Mouse (Mus musculus) midbrain, embryonic 16.5 days (tissue): Measurements from ENCODE around the gene Susd1. TPM values are rescaled to one million over a fixed set of nuclear protein-coding genes. Genes with fewer than 3 reads are reported as not detected.
"Not testable (repeated sequence)": the region's sequence is repeated elsewhere in the genome, so short reads cannot be mapped to it uniquely, and the experiment has no call there.

Experiments
- ATAC-seq: fragments of 200-750 bp; cut with Nextera tagmentation; 2 replicates; pipeline ENCODE4 v1.8.0; 2017; ENCODE audit warnings: moderate TSS enrichment
- H3K27ac ChIP-seq: fragments of 300-500 bp; sonication (generic); 2 replicates; pipeline ENCODE4 v1.5.1; 2014; ENCODE audit warnings: mild to moderate bottlenecking, low read length, mixed read lengths
- H3K27me3 ChIP-seq: fragments of 300-500 bp; sonication (generic); 2 replicates; pipeline ENCODE4 v1.6.1; 2014; ENCODE audit warnings: low read depth, low read length, mixed read lengths; ENCODE audit not compliant: control insufficient read depth, insufficient read depth
- H3K36me3 ChIP-seq: fragments of 300-500 bp; sonication (generic); 2 replicates; pipeline ENCODE4 v1.6.1; 2014; ENCODE audit warnings: mild to moderate bottlenecking, low read length, moderate library complexity, mixed read lengths; ENCODE audit not compliant: control insufficient read depth, insufficient read depth
- H3K4me1 ChIP-seq: fragments of 300-500 bp; sonication (generic); 2 replicates; pipeline ENCODE4 v1.6.1; 2014; ENCODE audit warnings: mild to moderate bottlenecking, low read length, mixed read lengths; ENCODE audit not compliant: control insufficient read depth, insufficient read depth
- H3K4me2 ChIP-seq: fragments of 300-500 bp; sonication (generic); 2 replicates; pipeline ENCODE4 v1.6.1; 2014; ENCODE audit warnings: mild to moderate bottlenecking, low read length, mixed read lengths
- H3K4me3 ChIP-seq: fragments of 300-500 bp; sonication (generic); 2 replicates; pipeline ENCODE4 v1.5.1; 2014; ENCODE audit warnings: low read depth, mild to moderate bottlenecking, low read length, moderate library complexity, mixed read lengths
- H3K9ac ChIP-seq: fragments of 300-500 bp; sonication (generic); 2 replicates; pipeline ENCODE4 v1.6.1; 2014; ENCODE audit warnings: low read depth, low read length, mixed read lengths
- H3K9me3 ChIP-seq: fragments of 300-500 bp; sonication (generic); replicated peaks from 2 replicates; pipeline ENCODE4 v1.6.1; 2014; ENCODE audit warnings: mild to moderate bottlenecking, low read length, mixed read lengths; ENCODE audit not compliant: control insufficient read depth, poor library complexity, severe bottlenecking
- WGBS: fragments of 180-500 bp; shearing (Covaris S2); extraction: QIAGEN DNeasy Blood & Tissue Kit; methylation state at CpG from one replicate; pipeline ENCODE4 v1.1.7; 2014; 5-methylcytosine and 5-hydroxymethylcytosine counted together
- polyA plus RNA-seq: library from polyadenylated mRNA; unstranded; fragments of >200 nt; fragmentation: Nextera tagmentation; extraction: Ambion mirVana; gene quantifications from 2 replicates; pipeline ENCODE4 v1.2.1, GENCODE M21; 2015

Gene Susd1
- polyA plus RNA-seq, 1 experiment from 2014 or later = 2.2 TPM

GRCm38 (mm10) chr4:59286351-59286750 is 152.1 kb downstream of the Susd1 start:
- not testable (repeated sequence) for H3K27ac ChIP-seq, ATAC-seq, H3K36me3 ChIP-seq, H3K9ac ChIP-seq, H3K4me1 ChIP-seq, H3K4me2 ChIP-seq, H3K9me3 ChIP-seq, H3K27me3 ChIP-seq, H3K4me3 ChIP-seq
- 80% methylated on average over 6 of the region's 6 CpGs for WGBS

- Histone ChIP-seq H3K9ac (no peak overlapping the region), H3K36me3 (no peaks in the 10 kb centered on the region), H3K9me3 (no peaks in the 10 kb centered on the region), H3K4me1 (no peaks in the 10 kb centered on the region), H3K4me3 (no peak overlapping the region), H3K27ac (no peak overlapping the region), H3K27me3 (no peaks in the 10 kb centered on the region), H3K4me2 (no peak overlapping the region)
- 0 out of 2 replicates have a peak, but pooled peaks have one; percentile 21 for ATAC-seq
- 39% methylated on average over 8 of the region's 8 CpGs for WGBS
Observed at GRCm38 (mm10) chr4:59282699-59283487, 155.5 kb downstream of the Susd1 start.

DNA sequence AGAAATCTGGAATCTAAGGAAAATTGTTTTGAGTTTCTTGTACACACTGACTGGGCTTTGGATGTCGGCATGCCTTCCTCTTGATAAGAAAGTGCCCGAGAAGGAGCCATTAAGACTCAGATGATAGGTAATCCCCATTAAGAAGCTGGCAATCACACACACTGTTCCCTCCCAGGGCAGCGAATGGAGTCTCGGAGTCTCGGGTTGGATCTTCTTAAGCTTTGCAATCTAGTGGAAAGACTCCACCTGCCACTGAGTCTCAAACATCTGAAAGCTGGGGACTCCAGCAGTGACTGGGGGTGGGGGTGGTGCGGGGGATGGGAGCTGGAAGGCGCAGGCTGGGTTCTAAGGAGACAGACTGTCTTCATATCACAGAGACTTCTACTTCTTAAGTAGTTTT is 156.3 kb downstream of the Susd1 start:
- Histone ChIP-seq H3K27me3 (no peaks in the 10 kb centered on the region), H3K36me3 (no peaks in the 10 kb centered on the region), H3K27ac (no peak overlapping the region), H3K4me3 (no peak overlapping the region), H3K4me2 (no peak overlapping the region), H3K9me3 (no peaks in the 10 kb centered on the region), H3K9ac (no peak overlapping the region), H3K4me1 (no peaks in the 10 kb centered on the region)
- no peak for ATAC-seq
- 21% methylated on average over 7 of the region's 7 CpGs for WGBS

- ATAC-seq = no peak
- no peaks in the 10 kb centered on the region for H3K4me1 ChIP-seq
- H3K9me3 ChIP-seq = no peaks in the 10 kb centered on the region
Observed at GRCm38 (mm10) chr4:59280876-59281275, 157.6 kb downstream of the Susd1 start.

DNA sequence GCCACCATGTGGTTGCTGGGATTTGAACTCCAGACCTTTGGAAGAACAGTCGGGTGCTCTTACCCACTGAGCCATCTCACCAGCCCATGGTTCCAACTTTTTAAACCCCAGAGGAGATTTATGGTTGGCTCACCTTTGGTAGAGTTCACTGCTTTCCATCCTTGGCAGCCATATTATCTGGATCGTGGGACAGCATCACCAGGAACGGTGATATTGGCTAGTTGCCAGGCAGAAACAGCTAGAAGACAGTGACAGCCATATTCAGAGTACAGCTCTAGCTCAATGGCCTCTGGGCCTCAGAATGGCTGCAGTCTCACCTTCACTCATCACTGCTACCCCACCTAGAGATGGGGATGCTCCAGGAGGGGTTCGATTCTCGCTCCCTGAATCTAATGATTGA is 159.3 kb downstream of the Susd1 start:
- no peak overlapping the region for H3K4me2 ChIP-seq
- H3K4me1 ChIP-seq = no peaks in the 10 kb centered on the region
- no peak overlapping the region for H3K4me3 ChIP-seq
- H3K9me3 ChIP-seq = no peaks in the 10 kb centered on the region
- ATAC-seq = no peak
- 91% methylated on average over 5 of the region's 5 CpGs for WGBS
- H3K36me3 ChIP-seq = no peaks in the 10 kb centered on the region
- H3K9ac ChIP-seq = no peak overlapping the region
- no peak overlapping the region for H3K27ac ChIP-seq
- no peaks in the 10 kb centered on the region for H3K27me3 ChIP-seq

More at GRCm38 (mm10) chr4:59280876-59281275, 157.6 kb downstream of the Susd1 start:
- 90% methylated on average over 5 of the region's 5 CpGs for WGBS
- H3K4me2 ChIP-seq = no peak overlapping the region
- no peaks in the 10 kb centered on the region for H3K36me3 ChIP-seq
- H3K9ac ChIP-seq = no peak overlapping the region
- H3K27ac ChIP-seq = no peak overlapping the region
- no peaks in the 10 kb centered on the region for H3K27me3 ChIP-seq
- H3K4me3 ChIP-seq = no peak overlapping the region

GRCm38 (mm10) chr4:59278410-59278809 is 160.0 kb downstream of the Susd1 start:
- H3K9me3 ChIP-seq = no peaks in the 10 kb centered on the region
- ATAC-seq = no peak
- no peak overlapping the region for H3K9ac ChIP-seq
- WGBS = 92% methylated on average over 7 of the region's 7 CpGs
- H3K27me3 ChIP-seq = no peaks in the 10 kb centered on the region
- no peak overlapping the region for H3K27ac ChIP-seq
- H3K4me1 ChIP-seq = no peaks in the 10 kb centered on the region
- no peak overlapping the region for H3K4me2 ChIP-seq
- no peaks in the 10 kb centered on the region for H3K36me3 ChIP-seq
- H3K4me3 ChIP-seq = no peak overlapping the region

DNA sequence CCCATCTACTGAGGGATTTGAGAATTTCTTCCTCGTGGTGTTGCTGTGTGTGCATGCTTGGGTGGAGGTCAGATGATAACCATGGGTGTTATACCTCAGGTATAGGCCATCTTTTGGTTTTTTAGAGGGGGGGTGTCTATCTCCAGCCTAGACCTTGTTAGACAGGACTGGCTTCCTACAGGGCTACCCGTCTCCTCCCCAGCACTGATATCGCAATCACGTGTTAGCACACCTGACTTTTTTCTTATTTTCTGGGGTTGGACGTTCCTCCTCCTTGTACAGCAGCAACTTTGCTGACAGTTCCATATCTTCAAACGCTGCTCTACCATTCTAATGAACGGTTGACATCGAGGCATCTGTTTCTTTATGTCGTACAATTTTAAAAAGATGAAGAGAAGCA is 160.5 kb downstream of the Susd1 start:
- Histone ChIP-seq H3K9ac (no peak overlapping the region), H3K4me3 (no peak overlapping the region), H3K27me3 (no peaks in the 10 kb centered on the region), H3K4me1 (no peaks in the 10 kb centered on the region), H3K9me3 (no peaks in the 10 kb centered on the region), H3K4me2 (no peak overlapping the region), H3K36me3 (no peaks in the 10 kb centered on the region), H3K27ac (no peak overlapping the region)
- ATAC-seq = no peak
- 95% methylated on average over 9 of the region's 9 CpGs for WGBS

GRCm38 (mm10) chr4:59275956-59276355 is 162.5 kb downstream of the Susd1 start:
- Histone ChIP-seq H3K4me1 (no peaks in the 10 kb centered on the region), H3K9ac (no peak overlapping the region), H3K36me3 (no peaks in the 10 kb centered on the region), H3K4me2 (no peak overlapping the region), H3K27ac (no peak overlapping the region), H3K4me3 (no peak overlapping the region), H3K9me3 (no peaks in the 10 kb centered on the region), H3K27me3 (no peaks in the 10 kb centered on the region)
- WGBS = 66% methylated on average over 2 of the region's 2 CpGs
- no peak for ATAC-seq

DNA sequence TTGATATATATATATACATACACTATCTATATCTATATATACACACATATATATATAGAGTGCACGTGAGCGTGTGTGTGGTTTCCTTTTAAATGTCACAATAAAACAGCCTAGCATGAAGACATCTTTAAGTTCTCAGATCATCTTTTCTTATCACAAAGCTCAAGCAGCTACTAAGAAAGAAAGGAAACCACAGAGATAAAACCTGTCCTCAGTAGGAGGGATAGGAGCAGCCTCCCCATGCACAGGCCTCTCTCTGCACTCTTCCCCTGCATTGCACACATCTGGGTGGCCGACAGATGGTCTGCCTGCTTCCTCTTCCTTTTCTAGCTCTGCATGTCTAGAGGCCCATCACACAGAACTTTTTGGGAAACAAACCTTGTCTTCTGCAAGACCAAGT is 162.9 kb downstream of the Susd1 start:
- ATAC-seq = no peak
- H3K9ac ChIP-seq = no peak overlapping the region
- H3K36me3 ChIP-seq = no peaks in the 10 kb centered on the region
- H3K9me3 ChIP-seq = no peaks in the 10 kb centered on the region
- 92% methylated on average over 3 of the region's 3 CpGs for WGBS
- no peaks in the 10 kb centered on the region for H3K4me1 ChIP-seq
- H3K4me3 ChIP-seq = no peak overlapping the region
- H3K4me2 ChIP-seq = no peak overlapping the region
- no peaks in the 10 kb centered on the region for H3K27me3 ChIP-seq
- no peak overlapping the region for H3K27ac ChIP-seq
